Mouse (Mus musculus) limb, embryonic 14.5 days (tissue): ENCODE measurements around the gene Vtn. TPM values are rescaled to one million over a fixed set of nuclear protein-coding genes. Genes with fewer than 3 reads are reported as not detected.

Experiments
- ATAC-seq: fragments of 200-750 bp; cut with Nextera tagmentation; 2 replicates; pipeline ENCODE4 v1.8.0; 2017; ENCODE audit warnings: low read depth, moderate number of reproducible peaks, moderate TSS enrichment; ENCODE audit not compliant: low FRiP score
- DNase-seq: peaks from one replicate; pipeline ENCODE4 v3.0.0-alpha.2; 2015; ENCODE audit warnings: low spot score
- H3K27ac ChIP-seq: fragments of 300-500 bp; sonication (generic); replicated peaks from 2 replicates; pipeline ENCODE4 v1.5.1; 2014; ENCODE audit warnings: low read depth, mild to moderate bottlenecking, low read length, moderate library complexity, mixed read lengths
- H3K27me3 ChIP-seq: fragments of 300-500 bp; sonication (generic); 2 replicates; pipeline ENCODE4 v1.6.1; 2014; ENCODE audit warnings: low read length, mixed read lengths; ENCODE audit not compliant: control insufficient read depth, insufficient read depth
- H3K36me3 ChIP-seq: fragments of 300-500 bp; sonication (generic); 2 replicates; pipeline ENCODE4 v1.6.1; 2014; ENCODE audit warnings: mild to moderate bottlenecking, low read length, moderate library complexity, mixed read lengths; ENCODE audit not compliant: control insufficient read depth, insufficient read depth
- H3K4me1 ChIP-seq: fragments of 300-500 bp; sonication (generic); 2 replicates; pipeline ENCODE4 v1.6.1; 2014; ENCODE audit warnings: antibody characterized with exemption, low read length, mixed read lengths; ENCODE audit not compliant: control insufficient read depth, insufficient read depth
- H3K4me2 ChIP-seq: fragments of 300-500 bp; sonication (generic); replicated peaks from 2 replicates; pipeline ENCODE4 v1.6.1; 2014; ENCODE audit warnings: low read depth, mild to moderate bottlenecking, low read length, moderate library complexity; ENCODE audit not compliant: severe bottlenecking
- H3K4me3 ChIP-seq: fragments of 300-500 bp; sonication (generic); replicated peaks from 2 replicates; pipeline ENCODE4 v1.5.1; 2014; ENCODE audit warnings: low read length
- H3K9ac ChIP-seq: fragments of 300-500 bp; sonication (generic); 2 replicates; pipeline ENCODE4 v1.6.1; 2014; ENCODE audit warnings: mild to moderate bottlenecking, low read depth, low read length, moderate library complexity; ENCODE audit not compliant: severe bottlenecking
- H3K9me3 ChIP-seq: fragments of 300-500 bp; sonication (generic); 2 replicates; pipeline ENCODE4 v1.6.1; 2016; ENCODE audit warnings: low read length; ENCODE audit not compliant: control insufficient read depth
- POLR2A ChIP-seq: fragments of 200-500 bp; IDR thresholded peaks from 2 replicates; pipeline ENCODE4 v1.8.0; 2012; ENCODE audit warnings: inconsistent platforms, mild to moderate bottlenecking, moderate library complexity, borderline replicate concordance; ENCODE audit not compliant: insufficient read depth, insufficient read length; ENCODE audit errors: extremely low read depth
- WGBS: fragments of 180-500 bp; shearing (Covaris S2); extraction: QIAGEN DNeasy Blood & Tissue Kit; methylation state at CpG from one replicate; pipeline ENCODE4 v1.1.7; 2014; 5-methylcytosine and 5-hydroxymethylcytosine counted together
- polyA plus RNA-seq, 2 experiments: library from polyadenylated mRNA; depleted of rRNA in 1 of 2; stranded (reverse) in 1 of 2; unstranded in 1 of 2; fragments of >200 nt; fragmentation: Nextera tagmentation in 1 of 2; extraction: Ambion mirVana in 1 of 2; gene quantifications; 2 replicates each; pipeline versions ENCODE4 v1.2.1 to v1.2.3; 2012 to 2014

Vtn gene
- polyA plus RNA-seq, 2 experiments: 0.41 to 1.3 TPM

DNA sequence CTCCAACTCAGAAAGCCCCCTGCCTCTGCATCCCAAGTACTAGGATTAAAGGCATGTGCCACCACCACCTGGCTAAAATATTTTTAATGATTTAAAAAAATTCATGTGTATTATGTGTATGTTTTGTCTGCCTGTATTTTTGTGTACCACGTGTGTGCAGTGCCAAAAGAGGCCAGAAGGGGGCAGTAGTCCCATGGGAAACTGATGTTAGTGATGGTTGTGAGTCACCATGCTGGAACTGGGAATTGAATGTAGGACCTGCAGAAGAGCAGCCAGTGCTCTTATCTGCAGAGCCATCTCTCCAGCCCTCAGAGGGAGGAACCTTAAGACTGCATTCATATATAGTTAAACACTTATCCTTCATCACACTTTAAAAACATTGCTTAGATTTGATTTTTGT, 37.0 kb upstream of the Vtn start:
- H3K4me2 ChIP-seq: no peak overlapping the region
- ATAC-seq: no peak
- 71% methylated on average over 1 of the region's 1 CpGs for WGBS

DNA sequence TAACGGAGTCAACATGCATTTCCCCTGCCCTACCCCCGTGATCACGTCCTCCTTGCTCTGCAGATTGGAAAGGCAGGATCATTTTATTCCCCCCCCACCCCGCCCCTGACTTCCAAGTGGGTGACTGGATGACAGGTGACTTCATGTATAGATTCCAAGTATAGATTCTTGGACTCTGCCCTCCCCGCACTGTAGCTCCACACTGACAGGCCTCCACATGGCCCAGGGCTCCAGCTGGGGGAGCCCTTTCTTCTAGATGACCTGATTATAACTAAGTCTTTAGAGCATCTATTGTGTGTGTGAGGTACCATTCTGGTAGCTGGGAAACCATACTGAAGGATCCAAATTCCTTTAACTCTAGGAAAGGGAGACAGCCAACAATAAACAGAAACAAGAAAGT, 36.2 kb upstream of the Vtn start:
- peaks cover 13% of the 10 kb centered on the region for H3K4me1 ChIP-seq
- H3K4me3 ChIP-seq: no peak overlapping the region
- H3K36me3 ChIP-seq: no peaks in the 10 kb centered on the region
- H3K9me3 ChIP-seq: no peaks in the 10 kb centered on the region
- no peak for DNase-seq
- no peak for TF ChIP-seq POLR2A
- WGBS: 74% methylated on average over 5 of the region's 5 CpGs
- ATAC-seq: no peak
- H3K4me2 ChIP-seq: no peak overlapping the region
- no peaks in the 10 kb centered on the region for H3K27me3 ChIP-seq
- no peak overlapping the region for H3K9ac ChIP-seq
- H3K27ac ChIP-seq: no peak overlapping the region

More for the DNA sequence above, 37.0 kb upstream of the Vtn start:
- H3K27ac ChIP-seq: no peak overlapping the region
- H3K36me3 ChIP-seq: no peaks in the 10 kb centered on the region
- no peak for DNase-seq
- no peak for TF ChIP-seq POLR2A
- no peak overlapping the region for H3K9ac ChIP-seq
- H3K4me3 ChIP-seq: no peak overlapping the region
- peaks cover 10% of the 10 kb centered on the region for H3K4me1 ChIP-seq
- no peaks in the 10 kb centered on the region for H3K9me3 ChIP-seq
- H3K27me3 ChIP-seq: no peaks in the 10 kb centered on the region

DNA sequence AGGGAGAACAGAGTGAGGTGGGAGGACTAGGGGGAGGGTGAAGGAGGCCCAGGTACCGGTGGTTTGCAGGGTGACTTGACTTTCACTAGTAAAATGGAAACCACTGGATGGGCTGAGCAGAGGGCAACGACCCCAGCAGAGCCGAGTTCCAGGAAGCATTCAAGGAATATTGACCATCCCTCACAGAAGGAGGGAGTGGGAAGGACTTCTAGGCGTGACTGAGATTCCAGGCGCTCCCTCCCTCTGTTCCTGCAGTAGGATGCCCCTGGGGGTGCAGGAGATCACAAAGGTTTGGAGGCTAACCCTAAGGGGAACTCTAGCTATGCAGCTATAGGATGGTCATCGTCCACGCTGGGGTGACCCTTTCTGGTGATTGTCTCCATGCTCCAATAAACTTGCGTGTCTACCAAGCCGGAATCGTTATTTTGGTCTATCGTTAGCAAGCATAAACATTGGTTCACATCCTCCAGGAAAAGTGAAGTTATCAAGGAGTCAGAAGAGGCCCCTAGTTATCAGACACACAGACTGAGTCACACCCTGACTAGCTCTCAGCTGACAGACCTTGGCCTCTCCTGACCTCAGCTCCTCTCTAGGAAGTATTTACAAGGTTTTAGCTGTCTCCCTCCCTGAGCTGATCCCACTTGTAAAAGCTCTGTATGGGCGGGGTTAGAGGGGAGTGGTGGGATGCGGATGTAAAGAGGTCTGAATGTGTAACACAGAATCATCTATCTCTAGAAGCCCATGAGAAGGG, 35.4 kb upstream of the Vtn start:
- no peaks in the 10 kb centered on the region for H3K27me3 ChIP-seq
- TF ChIP-seq POLR2A: no peak
- no peak for DNase-seq
- H3K27ac ChIP-seq: no peak overlapping the region
- H3K9me3 ChIP-seq: no peaks in the 10 kb centered on the region
- H3K9ac ChIP-seq: no peak overlapping the region
- H3K36me3 ChIP-seq: no peaks in the 10 kb centered on the region
- H3K4me1 ChIP-seq: peaks cover 13% of the 10 kb centered on the region
- no peak overlapping the region for H3K4me2 ChIP-seq
- no peak for ATAC-seq
- WGBS: 52% methylated on average over 13 of the region's 13 CpGs
- no peak overlapping the region for H3K4me3 ChIP-seq

DNA sequence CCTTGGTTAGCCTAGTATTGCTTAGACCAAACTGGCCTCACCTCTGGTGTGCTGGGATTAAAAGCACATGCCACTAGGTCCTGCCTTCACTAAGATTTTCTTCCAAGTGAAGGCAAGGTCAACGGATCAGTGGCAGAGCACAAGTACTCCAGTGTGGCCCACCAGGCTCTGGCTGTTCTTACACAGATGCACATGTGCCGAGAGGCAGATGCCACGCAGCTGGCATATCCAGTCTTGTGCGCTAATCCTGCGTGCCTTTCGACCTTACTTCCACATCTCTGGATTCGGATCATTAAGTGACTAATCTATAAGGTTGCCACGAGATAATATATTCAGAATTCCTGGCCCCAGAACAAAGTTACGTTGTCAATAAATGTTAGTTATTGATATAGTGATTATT, 33.8 kb upstream of the Vtn start:
- no peak for TF ChIP-seq POLR2A
- peak overlapping the region; percentile 83 for H3K4me2 ChIP-seq
- no peaks in the 10 kb centered on the region for H3K9me3 ChIP-seq
- no peaks in the 10 kb centered on the region for H3K36me3 ChIP-seq
- peak overlapping the region; percentile 70 for H3K4me3 ChIP-seq
- peak overlapping the region; percentile 83; the same call in 1 of the 2 replicates for H3K9ac ChIP-seq
- H3K27ac ChIP-seq: peak overlapping the region; percentile 97; the same call in 1 of the 2 replicates
- no peaks in the 10 kb centered on the region for H3K27me3 ChIP-seq
- WGBS: 32% methylated on average over 9 of the region's 9 CpGs
- peak; percentile 10 for DNase-seq
- H3K4me1 ChIP-seq: peaks cover 13% of the 10 kb centered on the region
- ATAC-seq: no peak; the same call in 1 of the 2 replicates

DNA sequence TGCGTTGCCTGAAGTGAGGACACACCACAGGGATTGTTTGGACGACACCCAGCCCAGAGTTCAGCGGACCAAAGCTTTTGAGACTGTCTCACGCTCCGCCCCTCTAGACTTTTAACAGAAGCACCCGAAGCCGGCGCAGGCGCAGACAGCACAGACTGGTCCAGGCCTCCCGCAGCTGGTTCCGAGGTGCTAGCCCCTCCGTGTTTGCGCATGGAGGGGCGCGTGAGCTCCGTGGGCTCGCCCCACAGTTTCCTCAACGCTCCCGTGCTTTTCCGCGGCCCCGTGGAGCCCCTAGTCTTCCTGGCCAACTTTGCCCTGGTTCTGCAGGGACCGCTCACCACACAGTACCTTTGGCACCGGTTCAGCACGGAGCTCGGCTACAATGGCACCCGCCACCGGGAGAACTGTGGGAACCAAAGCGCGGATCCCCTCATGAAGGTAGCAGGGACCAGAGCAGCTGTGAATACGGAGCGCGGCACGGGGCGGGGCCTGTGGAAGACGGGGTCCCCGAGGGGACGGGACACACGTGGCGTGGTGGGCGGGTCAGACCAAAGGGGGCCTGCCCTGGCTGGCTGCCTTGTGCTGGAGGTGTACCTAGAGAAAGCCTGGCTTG, 33.2 kb upstream of the Vtn start, which contains the start of gene Slc46a1:
Slc46a1 (plus strand) TSS at position 130 of the 613 bp plus-strand sequence.
- TF ChIP-seq POLR2A: peak; percentile 59; the same call in 1 of the 2 replicates
- peak within 1 kb of the TSS; percentile 70 for H3K4me3 ChIP-seq
- peak; percentile 95 for DNase-seq
- H3K4me2 ChIP-seq: peak within 1 kb of the TSS; percentile 83
- H3K9ac ChIP-seq: peak within 1 kb of the TSS; percentile 83
- no peaks in the 10 kb centered on the region for H3K27me3 ChIP-seq
- peaks cover 13% of the 10 kb centered on the region for H3K4me1 ChIP-seq
- under 1% methylated on average over 41 of the region's 41 CpGs for WGBS
- peak; percentile 98 for ATAC-seq
- no peaks in the 10 kb centered on the region for H3K36me3 ChIP-seq
- no peaks in the 10 kb centered on the region for H3K9me3 ChIP-seq
- peak within 1 kb of the TSS; percentile 97 for H3K27ac ChIP-seq
